Mouse (Mus musculus) CH12.LX (cell line): ENCODE measurements around the gene Zscan10.

Experiments used
- CTCF ChIP-seq, 2 experiments: IDR thresholded peaks in 1 of 2; conservative IDR thresholded peaks in 1 of 2; 2 replicates each; pipeline ENCODE4 v1.5.1; 2011 to 2012; ENCODE audit warnings: low read depth in 2 of 2, low read length in 2 of 2, improper control_type of control experiment in 1 of 2, inconsistent platforms in 1 of 2, mild to moderate bottlenecking in 1 of 2, moderate library complexity in 1 of 2
- ELF1 ChIP-seq: IDR thresholded peaks from 2 replicates; pipeline ENCODE4 v1.6.1; 2014; ENCODE audit warnings: low read depth, mild to moderate bottlenecking, inconsistent platforms, low read length, improper control_type of control experiment
- MAFK ChIP-seq: IDR thresholded peaks from 2 replicates; pipeline ENCODE4 v1.6.1; 2011; ENCODE audit warnings: low read length, improper control_type of control experiment; ENCODE audit not compliant: insufficient replicate concordance
- PAX5 ChIP-seq: IDR thresholded peaks from 2 replicates; pipeline ENCODE4 v1.6.1; 2012; ENCODE audit warnings: low read length, inconsistent platforms, mixed read lengths
- POLR2A ChIP-seq: IDR thresholded peaks from 2 replicates; pipeline ENCODE4 v1.6.1; 2011; ENCODE audit warnings: low read depth, mild to moderate bottlenecking, improper control_type of control experiment, low read length
- ZNF384 ChIP-seq: IDR thresholded peaks from 2 replicates; pipeline ENCODE4 v1.6.1; 2012; ENCODE audit warnings: low read depth, low read length, improper control_type of control experiment, inconsistent platforms

DNA sequence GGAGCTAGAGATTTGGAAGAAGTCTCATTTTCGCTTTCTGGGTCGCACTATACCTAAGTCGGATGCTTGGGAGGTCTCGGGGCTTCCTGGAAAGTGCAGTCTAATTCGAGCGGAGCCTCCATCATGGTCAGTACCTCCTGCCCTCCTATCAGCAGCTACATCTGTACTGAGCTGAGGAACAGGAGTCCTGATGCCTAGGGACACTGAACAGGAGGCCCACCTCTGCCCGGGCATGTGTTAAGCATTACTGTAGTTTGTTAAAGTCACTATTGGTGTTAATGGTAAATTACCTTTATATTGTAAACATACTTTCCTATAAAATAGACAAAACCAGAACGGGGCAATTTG is 36.3 kb upstream of the Zscan10 start:
- TF ChIP-seq CTCF (conservative IDR thresholded peaks at IDR 0.05 in 1 of 2, IDR thresholded peaks at IDR 0.05 in 1 of 2; ENCODE audit: low read depth in 2 of 2, low read length in 2 of 2) (no peak), POLR2A (no peak), MAFK (no peak), ZNF384 (no peak), ELF1 (no peak), PAX5 (no peak)
